Mouse (Mus musculus) kidney, adult 9 months (tissue): ENCODE measurements around the gene Tmem265.

Source experiments
- DNase-seq: peaks from one replicate; pipeline ENCODE4 v3.0.0; 2022

Gene Tmem265

DNA sequence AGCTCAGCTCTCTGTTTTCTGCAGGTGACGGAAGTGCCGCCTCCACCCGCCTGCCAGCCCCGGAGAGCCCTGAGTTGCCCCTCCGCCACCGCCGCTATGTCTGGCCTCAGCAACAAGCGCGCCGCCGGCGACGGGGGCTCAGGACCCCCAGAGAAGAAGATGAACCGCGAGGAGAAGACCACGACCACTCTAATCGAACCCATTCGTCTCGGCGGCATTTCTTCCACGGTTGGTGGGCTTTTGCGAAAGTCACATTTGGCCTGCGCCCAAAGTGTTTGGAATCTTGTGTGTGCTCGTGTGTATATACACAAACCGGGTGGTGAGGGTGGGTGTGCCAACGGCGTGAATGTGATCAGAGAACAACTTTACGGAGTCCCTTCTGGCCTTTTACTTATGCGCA lies 27.7 kb downstream of the Tmem265 start:
- no peak for DNase-seq

DNA sequence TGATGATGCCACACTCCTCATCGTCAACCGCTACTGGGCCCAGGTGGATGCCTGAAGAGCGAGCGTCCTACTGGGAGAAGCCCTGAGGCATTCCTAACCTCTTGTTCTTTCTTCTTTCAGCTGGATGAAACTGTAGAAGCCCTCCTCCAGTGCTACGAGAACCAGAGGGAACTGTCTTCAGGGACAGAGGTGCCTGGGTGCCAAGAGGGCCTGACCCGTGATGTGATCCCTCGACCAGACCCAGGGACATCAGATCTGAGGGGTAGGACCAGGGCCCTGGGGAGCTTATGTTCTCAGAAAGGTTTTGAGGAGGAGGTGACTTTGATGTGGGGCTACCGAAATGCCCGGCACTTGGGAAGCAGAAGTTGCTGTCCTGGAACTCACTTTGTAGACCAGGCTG lies 28.4 kb downstream of the Tmem265 start:
- DNase-seq = no peak

DNA sequence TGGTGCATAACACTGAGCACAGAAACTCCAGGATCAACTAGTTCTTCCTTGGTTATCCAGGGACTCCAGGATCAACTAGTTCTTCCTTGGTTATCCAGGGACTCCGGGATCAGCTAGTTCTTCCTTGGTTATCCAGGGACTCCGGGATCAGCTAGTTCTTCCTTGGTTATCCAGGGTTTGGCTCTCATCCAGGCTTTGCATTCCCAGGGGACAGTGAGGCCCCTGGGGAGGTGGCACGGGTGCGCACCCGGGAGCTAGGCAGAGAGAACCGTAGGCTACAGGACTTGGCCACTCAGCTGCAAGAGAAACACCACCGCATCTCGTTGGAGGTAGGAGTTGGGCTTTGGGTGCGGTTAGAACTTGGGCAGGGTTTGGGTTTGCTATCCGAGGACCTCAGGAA lies 29.9 kb downstream of the Tmem265 start:
- DNase-seq = no peak

DNA sequence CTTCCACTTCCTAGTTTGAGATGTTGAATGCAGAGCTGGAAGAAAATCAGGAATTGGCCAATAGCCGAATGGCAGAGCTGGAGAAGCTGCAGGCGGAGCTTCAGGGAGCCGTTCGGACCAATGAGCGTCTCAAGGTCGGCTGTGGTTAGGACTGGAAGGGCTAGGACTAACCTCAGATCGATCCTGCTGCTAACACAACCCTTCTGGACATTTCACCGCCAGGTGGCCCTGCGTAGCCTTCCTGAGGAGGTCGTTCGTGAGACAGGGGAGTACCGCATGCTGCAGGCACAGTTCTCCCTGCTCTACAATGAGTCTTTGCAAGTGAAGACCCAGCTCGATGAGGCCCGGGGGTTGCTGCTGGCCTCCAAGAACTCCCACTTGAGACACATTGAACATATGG lies 31.4 kb downstream of the Tmem265 start:
- DNase-seq = no peak

DNA sequence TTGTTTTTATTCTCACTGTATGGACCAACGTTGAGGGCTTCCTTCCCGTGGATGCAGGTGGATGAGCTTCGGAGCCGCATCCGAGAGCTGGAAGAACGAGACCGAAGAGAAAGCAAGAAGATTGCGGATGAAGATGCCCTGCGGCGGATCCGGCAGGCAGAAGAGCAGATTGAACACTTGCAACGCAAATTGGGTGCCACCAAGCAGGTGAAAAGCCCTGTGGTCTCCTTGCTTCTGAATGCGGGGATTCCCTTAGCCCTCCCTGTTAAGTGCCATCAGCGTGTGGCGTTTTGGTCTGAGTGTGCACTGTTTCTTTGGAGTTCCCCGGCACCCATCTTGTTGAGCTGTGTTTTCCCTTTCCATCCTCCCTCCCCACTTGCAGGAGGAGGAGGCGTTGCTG lies 35.6 kb downstream of the Tmem265 start:
- no peak for DNase-seq

DNA sequence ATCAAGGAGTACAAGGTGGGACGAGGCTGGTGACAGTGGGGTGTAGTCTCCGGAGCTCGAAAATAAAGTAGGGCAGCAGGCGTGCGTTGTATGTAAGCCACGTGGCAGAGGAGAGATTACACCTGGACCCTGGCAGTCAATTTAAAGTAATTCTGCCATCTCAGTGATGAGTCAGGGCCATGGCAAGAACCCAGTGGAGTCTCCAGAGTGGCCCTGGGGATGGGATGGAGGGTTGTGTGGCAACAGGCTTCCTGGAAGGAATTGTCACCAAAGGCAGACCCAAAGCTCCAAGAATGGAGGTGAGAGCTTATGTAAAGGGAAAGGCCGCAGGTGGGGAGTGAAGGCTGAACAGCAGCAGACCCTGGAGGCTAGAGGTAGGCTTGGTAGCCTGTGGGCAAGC lies 39.4 kb downstream of the Tmem265 start:
- DNase-seq = no peak

DNA sequence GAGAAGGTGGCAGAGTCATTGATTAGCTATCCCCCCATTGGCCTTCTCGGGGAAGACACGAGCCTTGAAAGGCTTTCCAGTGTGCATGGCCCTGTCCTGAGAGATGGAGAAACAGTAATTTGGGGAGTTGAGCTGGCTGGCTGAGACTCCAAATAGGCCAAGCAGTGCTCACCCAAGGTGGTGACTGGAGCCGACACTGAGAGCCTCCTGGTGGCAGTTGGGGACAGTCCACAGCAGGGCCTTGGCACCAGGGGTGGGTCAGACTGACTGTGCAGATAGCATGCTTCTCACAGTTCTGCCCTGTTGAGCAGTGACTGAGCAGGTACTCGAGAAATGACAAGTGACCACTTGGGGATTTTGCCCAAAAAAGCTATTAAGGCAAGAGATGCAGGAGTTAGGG lies 40.5 kb downstream of the Tmem265 start:
- no peak for DNase-seq

DNA sequence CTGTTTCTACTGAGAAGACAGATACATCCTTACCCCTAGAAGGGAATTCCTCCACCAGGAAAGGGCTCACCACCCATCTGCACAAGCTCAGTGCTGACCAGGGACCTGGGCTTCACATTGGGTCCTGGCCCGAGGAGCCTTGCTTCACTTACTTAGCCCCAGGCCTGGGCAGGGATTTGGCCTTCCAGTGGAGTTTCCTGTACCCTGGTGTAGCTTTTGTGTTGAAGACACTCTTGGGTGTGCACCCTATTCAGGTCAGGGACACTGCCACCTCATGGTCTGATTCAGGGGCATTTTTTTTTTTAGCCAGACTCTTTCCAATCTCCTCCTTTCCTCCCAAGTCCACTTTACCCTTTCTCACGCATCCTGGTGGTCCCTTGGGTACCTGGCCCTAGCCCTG lies 41.7 kb downstream of the Tmem265 start:
- DNase-seq = no peak

DNA sequence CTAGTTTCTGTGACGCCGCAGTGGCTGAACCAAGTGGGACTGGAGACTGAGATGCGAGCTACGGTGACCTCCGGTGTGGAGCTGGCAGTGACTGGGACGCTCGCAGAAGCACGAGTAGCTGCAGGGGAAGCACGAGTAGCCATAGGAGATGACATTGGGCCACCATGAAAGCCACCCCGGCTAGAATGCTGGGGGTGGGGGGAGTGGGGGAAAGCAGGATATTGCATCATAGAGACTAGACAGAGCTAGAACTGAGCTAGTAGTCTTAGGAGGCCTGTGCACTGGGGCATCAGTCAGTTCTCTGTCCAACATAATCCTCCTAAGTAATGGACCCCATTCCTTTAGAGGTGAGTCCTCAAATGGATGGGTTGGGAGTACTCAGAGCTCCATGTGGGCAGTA lies 43.1 kb downstream of the Tmem265 start:
- no peak for DNase-seq

DNA sequence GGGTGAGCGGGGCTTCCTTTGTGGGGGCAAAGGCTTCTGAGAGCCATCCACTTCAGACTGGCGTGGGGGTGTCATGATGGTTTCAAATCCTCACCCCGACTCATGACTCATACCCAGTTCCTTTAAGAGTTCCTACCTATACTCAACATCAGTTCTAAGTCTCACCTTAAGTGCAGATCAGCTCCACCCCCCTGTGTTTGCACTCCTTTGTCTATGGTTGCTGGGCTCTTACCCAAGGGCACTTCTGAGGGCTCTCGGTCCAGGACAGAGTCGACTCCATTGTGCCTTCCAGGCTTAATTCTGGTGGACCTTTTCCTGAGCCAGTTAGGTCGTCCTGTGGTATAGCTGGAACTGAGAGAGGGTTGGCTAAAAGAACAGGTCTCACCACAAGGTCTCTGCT lies 46.0 kb downstream of the Tmem265 start:
- DNase-seq = no peak

DNA sequence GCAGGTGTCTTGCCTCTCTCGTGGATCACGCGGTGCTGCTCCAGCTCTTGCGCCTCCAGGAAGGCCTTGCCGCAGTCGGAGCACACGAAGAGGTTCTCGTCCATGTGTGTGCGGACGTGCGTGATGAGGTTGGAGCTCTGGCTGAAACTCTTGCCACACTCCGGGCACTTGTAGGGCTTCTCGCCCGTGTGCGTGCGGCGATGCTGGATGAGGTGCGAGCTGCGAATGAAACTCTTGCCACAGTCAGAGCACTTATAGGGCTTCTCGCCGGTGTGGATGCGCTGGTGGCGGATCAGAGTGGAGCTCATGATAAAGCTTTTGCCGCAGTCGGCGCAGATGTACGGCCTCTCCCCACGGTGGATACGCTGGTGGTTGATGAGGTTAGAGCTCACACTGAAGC lies 49.8 kb downstream of the Tmem265 start:
- no peak for DNase-seq

DNA sequence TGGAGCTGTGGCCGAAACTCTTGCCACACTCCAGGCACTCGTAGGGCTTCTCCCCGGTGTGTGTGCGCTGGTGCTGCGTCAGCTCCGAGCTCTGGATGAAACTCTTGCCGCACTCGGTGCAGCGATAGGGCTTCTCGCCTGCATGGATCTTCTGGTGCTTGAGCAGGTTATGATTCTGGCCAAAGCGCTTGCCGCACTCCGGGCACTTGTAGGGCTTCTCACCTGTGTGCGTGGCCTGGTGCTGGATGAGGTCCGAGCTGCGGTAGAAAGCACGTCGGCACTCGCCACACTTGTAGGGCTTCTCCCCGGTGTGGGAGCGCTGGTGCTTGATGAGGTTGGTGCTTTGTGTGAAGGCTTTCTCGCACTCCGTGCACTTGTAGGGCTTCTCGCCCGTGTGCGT lies 50.4 kb downstream of the Tmem265 start:
- DNase-seq = no peak

DNA sequence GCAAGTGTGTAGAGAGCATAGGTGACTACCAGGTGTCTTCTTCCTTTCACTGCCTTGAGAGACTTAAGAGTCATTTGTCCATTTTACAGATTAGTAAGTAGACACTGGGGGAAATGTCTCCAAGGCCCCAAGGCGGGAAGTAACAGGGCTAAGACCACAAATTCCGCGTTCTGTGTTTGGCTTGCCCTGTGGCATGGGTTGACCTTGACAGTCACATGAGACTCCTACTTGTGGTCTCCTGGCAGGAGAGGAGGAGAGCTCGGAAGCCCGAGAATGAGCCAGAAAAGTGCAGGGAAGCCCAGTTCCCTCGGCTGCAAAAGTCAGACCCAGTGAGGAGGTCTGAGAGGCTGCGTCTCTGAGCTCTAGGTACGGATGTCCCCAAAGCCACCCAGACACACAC lies 52.3 kb downstream of the Tmem265 start:
- DNase-seq = peak; percentile 44

DNA sequence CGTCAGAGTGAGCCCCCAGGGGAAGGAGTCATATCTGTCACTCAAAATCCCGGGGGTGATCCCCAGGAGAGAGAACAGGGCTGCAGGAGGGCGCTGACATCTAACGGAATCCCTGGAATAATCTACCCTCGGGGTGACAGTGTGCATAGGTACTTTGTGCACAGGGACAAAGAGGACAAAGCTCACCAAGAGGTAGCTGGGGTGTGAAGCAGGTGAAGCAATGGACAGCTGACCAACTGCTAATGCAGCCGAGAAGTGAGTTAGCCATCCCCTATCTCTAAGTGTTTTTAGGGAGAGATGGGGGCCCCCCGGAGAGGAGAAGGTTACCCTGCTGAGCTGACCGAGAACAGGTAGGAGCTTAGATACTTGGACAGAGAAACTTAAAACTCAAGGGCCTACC lies 52.9 kb downstream of the Tmem265 start:
- DNase-seq = no peak

DNA sequence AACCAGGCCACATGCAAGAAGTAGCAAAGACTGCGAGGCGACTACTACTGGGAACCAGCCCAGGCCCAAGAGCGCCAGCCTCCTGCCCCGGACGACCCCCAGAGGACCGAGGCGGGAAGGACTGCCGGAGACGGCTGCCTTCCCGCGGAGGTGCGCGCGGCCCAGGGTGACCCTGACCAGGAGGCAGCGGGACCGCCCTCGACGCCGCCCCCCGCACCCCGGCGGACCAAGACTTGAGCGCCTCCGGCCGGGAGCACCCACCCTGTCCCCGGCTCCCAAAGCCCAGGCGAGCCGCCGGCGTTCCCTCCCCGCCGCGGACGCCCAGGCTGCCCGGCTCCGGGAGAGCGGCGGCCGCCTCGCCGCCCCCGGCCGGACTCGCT lies 53.3 kb downstream of the Tmem265 start:
- peak; percentile 75 for DNase-seq

DNA sequence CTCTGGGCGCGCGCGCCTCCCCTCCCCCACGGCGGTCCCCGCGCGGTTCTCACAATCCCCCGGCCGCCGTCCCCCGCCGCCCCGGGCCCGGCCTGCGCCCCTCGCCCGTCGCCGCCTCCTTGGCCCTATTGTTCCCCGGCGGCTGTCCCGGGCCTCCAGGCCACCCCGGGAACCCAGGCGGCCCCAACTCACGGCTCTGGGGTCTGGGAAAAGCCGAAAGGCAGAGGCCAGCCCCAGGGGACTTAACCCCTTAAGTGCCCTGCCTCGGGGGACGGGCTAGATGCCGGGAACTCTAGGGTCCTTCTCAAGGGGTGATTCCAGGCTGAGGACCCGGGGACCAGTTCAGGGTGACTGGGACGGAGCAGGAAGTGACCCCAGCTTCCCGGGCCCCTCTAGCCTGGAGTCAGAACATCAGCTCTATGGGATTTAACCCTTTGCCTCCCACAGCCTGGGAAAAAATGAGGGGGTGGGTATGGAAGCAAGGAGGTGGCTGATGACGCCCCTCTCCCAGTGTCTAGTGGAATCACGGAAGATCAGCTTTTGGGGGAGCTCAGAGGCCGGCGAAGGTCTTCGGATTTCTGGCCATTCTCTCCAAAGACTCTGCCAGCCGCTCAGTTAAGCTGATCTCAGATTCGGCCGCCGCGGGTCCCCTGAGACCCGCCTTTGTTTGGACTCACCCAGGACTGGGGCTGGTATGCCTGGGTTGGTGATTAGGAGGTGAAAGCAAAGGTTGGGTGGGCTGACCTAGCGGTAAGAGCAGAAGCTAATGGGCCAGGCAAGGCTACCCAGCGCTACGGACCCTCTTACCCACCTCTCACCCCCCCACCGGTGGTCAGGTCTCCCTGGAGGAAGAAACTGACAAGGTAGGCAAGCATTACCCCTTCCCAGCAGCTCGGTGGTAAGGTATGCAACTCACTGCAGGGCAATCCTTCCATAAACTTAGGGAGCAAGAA lies 54.0 kb downstream of the Tmem265 start, which contains the start of gene Zfp629:
Gene Zfp629 (minus strand): TSS at position 907 of the 953 bp plus-strand sequence.
- DNase-seq = peak; percentile 80

DNA sequence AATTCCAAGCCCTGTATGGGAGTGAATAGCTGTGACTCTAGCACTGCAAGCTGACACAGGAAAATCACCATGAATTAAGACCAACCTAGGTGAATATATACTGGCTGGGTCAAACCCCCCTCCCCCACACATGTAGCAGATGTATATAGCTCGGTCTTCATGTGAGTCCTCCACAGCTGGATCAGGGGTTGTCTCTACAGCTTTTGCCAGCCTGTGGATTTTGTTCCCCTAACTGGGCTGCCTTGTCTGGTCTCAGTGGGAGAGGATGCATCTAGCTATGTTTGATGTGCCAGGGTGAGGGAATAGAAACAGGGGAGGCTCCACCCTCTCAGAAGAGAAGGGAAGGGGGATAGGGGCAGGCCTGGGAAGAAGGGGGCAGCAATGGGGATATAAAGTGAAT lies 55.1 kb downstream of the Tmem265 start:
- DNase-seq = no peak
